Mouse (Mus musculus) retina, adult 2 months (tissue): Measurements from ENCODE around the gene Hivep1.

Experiments used
- DNase-seq: peaks from one replicate; pipeline ENCODE4 v3.0.0-alpha.2; 2012; ENCODE audit warnings: low read depth, low spot score

Hivep1 gene

GRCm38 (mm10) chr13:42075546-42075945 is 23.7 kb downstream of the Hivep1 start:
- no peak for DNase-seq

- DNase-seq = no peak
Measured at GRCm38 (mm10) chr13:42076751-42077302, 25.0 kb downstream of the Hivep1 start.

- no peak for DNase-seq
Measured at GRCm38 (mm10) chr13:42077629-42078028, 25.8 kb downstream of the Hivep1 start.

- no peak for DNase-seq
Measured at GRCm38 (mm10) chr13:42080131-42080916, 28.5 kb downstream of the Hivep1 start.

- DNase-seq = no peak
Measured at GRCm38 (mm10) chr13:42088339-42088738, 36.5 kb downstream of the Hivep1 start.

GRCm38 (mm10) chr13:42089025-42089424 is 37.2 kb downstream of the Hivep1 start:
- no peak for DNase-seq

- no peak for DNase-seq
Measured at GRCm38 (mm10) chr13:42090751-42091150, 38.9 kb downstream of the Hivep1 start.

- DNase-seq = no peak
Measured at GRCm38 (mm10) chr13:42092392-42093139, 40.7 kb downstream of the Hivep1 start.

GRCm38 (mm10) chr13:42093268-42094042 is 41.6 kb downstream of the Hivep1 start:
- DNase-seq = no peak

GRCm38 (mm10) chr13:42095826-42096515 is 44.1 kb downstream of the Hivep1 start:
- no peak for DNase-seq

GRCm38 (mm10) chr13:42097109-42097508 is 45.3 kb downstream of the Hivep1 start:
- DNase-seq = no peak

GRCm38 (mm10) chr13:42098522-42098921 is 46.7 kb downstream of the Hivep1 start:
- DNase-seq = no peak

GRCm38 (mm10) chr13:42099523-42099922 is 47.7 kb downstream of the Hivep1 start:
- DNase-seq = no peak

- no peak for DNase-seq
Measured at GRCm38 (mm10) chr13:42101440-42102190, 49.8 kb downstream of the Hivep1 start.

GRCm38 (mm10) chr13:42102980-42103379 is 51.2 kb downstream of the Hivep1 start:
- no peak for DNase-seq

GRCm38 (mm10) chr13:42103486-42104166 is 51.8 kb downstream of the Hivep1 start:
- no peak for DNase-seq

GRCm38 (mm10) chr13:42104371-42104770 is 52.5 kb downstream of the Hivep1 start:
- no peak for DNase-seq

- no peak for DNase-seq
Measured at GRCm38 (mm10) chr13:42108483-42109215, 56.8 kb downstream of the Hivep1 start.

- no peak for DNase-seq
Measured at GRCm38 (mm10) chr13:42110416-42110815, 58.6 kb downstream of the Hivep1 start.
